Comparison of ENCODE assay signal across 17 mouse cellular contexts in the genomic region with DNA sequence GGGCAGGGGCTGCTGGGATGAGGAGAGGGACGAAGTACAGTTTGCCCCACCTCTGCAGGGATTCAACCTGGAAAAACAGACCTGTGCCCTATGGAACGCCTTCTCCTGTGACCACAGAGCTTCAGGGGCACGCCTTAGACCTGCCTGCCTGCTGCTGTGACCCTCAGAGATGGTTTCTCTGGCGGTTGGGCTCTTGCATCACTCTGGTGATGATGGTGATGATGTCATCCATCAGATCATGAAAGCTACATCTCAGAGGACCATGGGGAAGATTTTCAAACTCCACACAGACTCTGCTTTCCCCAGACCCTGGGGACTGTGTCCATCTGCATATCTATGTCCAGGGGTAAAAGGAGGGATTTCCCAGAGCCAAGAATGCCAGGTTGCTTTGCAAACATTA.
"Had no signal": no experiment of that assay in that cellular context is flagged by ENCODE, and none has a peak within 500 bp of the region (broad histone marks: within the 10 kb centered on the region; RNA-seq: fewer than 3 reads in every experiment).

No protein-coding gene starts in this region.

- H3K27ac ChIP-seq: kidney, embryonic 15.5 days; left cerebral cortex, adult 2 months; limb, embryonic 12.5 days; limb, embryonic 15.5 days; liver, embryonic 15.5 days; lung, embryonic 15.5 days; midbrain, embryonic 10.5 days; midbrain, embryonic 13.5 days had no signal

- H3K9me3 ChIP-seq: kidney, embryonic 15.5 days; limb, embryonic 12.5 days; limb, embryonic 15.5 days; liver, embryonic 15.5 days; lung, embryonic 15.5 days; megakaryocyte, embryonic 14.5 days; midbrain, embryonic 10.5 days; midbrain, embryonic 13.5 days had no signal

- DNase-seq: kidney, postnatal 10 days; kidney, postnatal 36 days; layer of hippocampus, postnatal 36 days; lung, adult 18-20 months; lung, postnatal 10 days; thymus, adult 18-20 months; thymus, postnatal 36 days had no signal

- ATAC-seq: midbrain, embryonic 13.5 days; midbrain, embryonic 16.5 days had no signal

- H3K36me3 ChIP-seq: liver, embryonic 15.5 days had no signal

- H3K4me3 ChIP-seq: kidney, embryonic 15.5 days; left cerebral cortex, adult 2 months; limb, embryonic 12.5 days; limb, embryonic 15.5 days; liver, embryonic 15.5 days; lung, embryonic 15.5 days; megakaryocyte, embryonic 14.5 days; midbrain, embryonic 10.5 days; midbrain, embryonic 13.5 days had no signal

- H3K4me1 ChIP-seq: liver, embryonic 15.5 days; lung, embryonic 15.5 days; megakaryocyte, embryonic 14.5 days had no signal

- H3K27me3 ChIP-seq: kidney, embryonic 15.5 days; limb, embryonic 12.5 days; limb, embryonic 15.5 days; liver, embryonic 15.5 days; lung, embryonic 15.5 days; midbrain, embryonic 13.5 days had no signal
